Mouse (Mus musculus) forebrain, embryonic 10.5 days (tissue): ENCODE data around the gene Card11. TPM values are rescaled to one million over a fixed set of nuclear protein-coding genes. Genes with fewer than 3 reads are reported as not detected.

ENCODE experiments used
- DNase-seq: peaks from one replicate; pipeline ENCODE4 v3.0.0-alpha.2; 2017; ENCODE audit warnings: low spot score; ENCODE audit errors: extremely low spot score
- H3K27ac ChIP-seq: fragments of 300-500 bp; sonication (generic); 2 replicates; pipeline ENCODE4 v1.5.1; 2016; ENCODE audit warnings: mild to moderate bottlenecking
- H3K27me3 ChIP-seq: fragments of 300-500 bp; sonication (generic); 2 replicates; pipeline ENCODE4 v1.6.1; 2016; ENCODE audit warnings: mild to moderate bottlenecking; ENCODE audit not compliant: poor library complexity, severe bottlenecking
- H3K36me3 ChIP-seq: fragments of 300-500 bp; sonication (generic); replicated peaks from 2 replicates; pipeline ENCODE4 v1.6.1; 2016; ENCODE audit warnings: mild to moderate bottlenecking, moderate library complexity
- H3K4me1 ChIP-seq: fragments of 300-500 bp; sonication (generic); 2 replicates; pipeline ENCODE4 v1.6.1; 2016
- H3K4me3 ChIP-seq: fragments of 300-500 bp; sonication (generic); 2 replicates; pipeline ENCODE4 v1.5.1; 2016; ENCODE audit warnings: mild to moderate bottlenecking, moderate library complexity
- H3K9me3 ChIP-seq: fragments of 300-500 bp; sonication (generic); 2 replicates; pipeline ENCODE4 v1.6.1; 2016; ENCODE audit warnings: mild to moderate bottlenecking, moderate library complexity
- WGBS: fragments of 180-500 bp; shearing (Covaris S2); methylation state at CpG from one replicate; pipeline ENCODE4 v1.1.7; 2016; 5-methylcytosine and 5-hydroxymethylcytosine counted together
- polyA plus RNA-seq: library from polyadenylated mRNA; unstranded; fragments of >200 nt; fragmentation: Nextera tagmentation; extraction: Ambion mirVana; gene quantifications from 2 replicates; pipeline ENCODE4 v1.2.1, GENCODE M21; 2016

Card11 gene
- polyA plus RNA-seq, 1 experiment from 2014 or later, result not detected

- no peak overlapping the region for H3K27ac ChIP-seq
- no peaks in the 10 kb centered on the region for H3K27me3 ChIP-seq
- H3K9me3 ChIP-seq, result no peaks in the 10 kb centered on the region; the same call in 1 of the 2 replicates
- 72% methylated on average over 10 of the region's 10 CpGs for WGBS
- no peaks in the 10 kb centered on the region for H3K36me3 ChIP-seq
- no peak for DNase-seq
- no peak overlapping the region for H3K4me3 ChIP-seq
- H3K4me1 ChIP-seq, result no peaks in the 10 kb centered on the region
These were observed 120.2 kb downstream of the Card11 start for GRCm38 (mm10) chr5:140880151-140880550.

- H3K36me3 ChIP-seq, result no peaks in the 10 kb centered on the region
- 0 out of 2 replicates have a peak, but pooled peaks cover under 1% of the 10 kb centered on the region for H3K27me3 ChIP-seq
- DNase-seq, result no peak
- no peaks in the 10 kb centered on the region for H3K4me1 ChIP-seq
- H3K9me3 ChIP-seq, result no peaks in the 10 kb centered on the region; the same call in 1 of the 2 replicates
- H3K27ac ChIP-seq, result no peak overlapping the region
- WGBS, result 65% methylated on average over 6 of the region's 6 CpGs
- H3K4me3 ChIP-seq, result no peak overlapping the region
These were observed 121.7 kb downstream of the Card11 start for GRCm38 (mm10) chr5:140878644-140879043.

GRCm38 (mm10) chr5:140873736-140874307, 126.6 kb downstream of the Card11 start:
- WGBS, result 87% methylated on average over 6 of the region's 6 CpGs
- Histone ChIP-seq H3K4me1 (peaks cover 23% of the 10 kb centered on the region), H3K27me3 (peaks cover 12% of the 10 kb centered on the region; the same call in 1 of the 2 replicates)

GRCm38 (mm10) chr5:140873039-140873551, 127.3 kb downstream of the Card11 start:
- DNase-seq, result peak; percentile 23
- 25% methylated on average over 18 of the region's 18 CpGs for WGBS
- Histone ChIP-seq H3K4me3 (peak overlapping the region; percentile 19), H3K36me3 (no peaks in the 10 kb centered on the region), H3K27ac (peak overlapping the region; percentile 65), H3K9me3 (no peaks in the 10 kb centered on the region; the same call in 1 of the 2 replicates), H3K4me1 (peaks cover 23% of the 10 kb centered on the region), H3K27me3 (peaks cover 12% of the 10 kb centered on the region; the same call in 1 of the 2 replicates)

More at GRCm38 (mm10) chr5:140873736-140874307, 126.6 kb downstream of the Card11 start:
- Histone ChIP-seq H3K9me3 (no peaks in the 10 kb centered on the region; the same call in 1 of the 2 replicates), H3K27ac (no peak overlapping the region), H3K4me3 (no peak overlapping the region), H3K36me3 (no peaks in the 10 kb centered on the region)
- DNase-seq, result no peak

GRCm38 (mm10) chr5:140872532-140873038, 127.8 kb downstream of the Card11 start:
- WGBS, result 23% methylated on average over 11 of the region's 11 CpGs
- no peak for DNase-seq
- H3K36me3 ChIP-seq, result no peaks in the 10 kb centered on the region
- no peaks in the 10 kb centered on the region; the same call in 1 of the 2 replicates for H3K9me3 ChIP-seq
- peak overlapping the region; percentile 19 for H3K4me3 ChIP-seq
- H3K4me1 ChIP-seq, result peaks cover 23% of the 10 kb centered on the region
- H3K27me3 ChIP-seq, result peaks cover 12% of the 10 kb centered on the region; the same call in 1 of the 2 replicates
- H3K27ac ChIP-seq, result peak overlapping the region; percentile 65; the same call in 1 of the 2 replicates

GRCm38 (mm10) chr5:140871241-140871640, 129.1 kb downstream of the Card11 start:
- H3K4me1 ChIP-seq, result peaks cover 23% of the 10 kb centered on the region
- no peaks in the 10 kb centered on the region for H3K36me3 ChIP-seq
- peaks cover 12% of the 10 kb centered on the region; the same call in 1 of the 2 replicates for H3K27me3 ChIP-seq
- H3K4me3 ChIP-seq, result no peak overlapping the region
- no peak for DNase-seq
- 82% methylated on average over 6 of the region's 6 CpGs for WGBS
- H3K27ac ChIP-seq, result no peak overlapping the region
- H3K9me3 ChIP-seq, result no peaks in the 10 kb centered on the region; the same call in 1 of the 2 replicates

GRCm38 (mm10) chr5:140869034-140869433, 131.3 kb downstream of the Card11 start:
- Histone ChIP-seq H3K27me3 (peaks cover 12% of the 10 kb centered on the region; the same call in 1 of the 2 replicates), H3K9me3 (no peaks in the 10 kb centered on the region), H3K36me3 (no peaks in the 10 kb centered on the region), H3K27ac (no peak overlapping the region), H3K4me3 (no peak overlapping the region), H3K4me1 (peaks cover 23% of the 10 kb centered on the region)
- DNase-seq, result no peak
- 64% methylated on average over 2 of the region's 2 CpGs for WGBS

- Histone ChIP-seq H3K4me1 (peaks cover 9% of the 10 kb centered on the region), H3K4me3 (no peak overlapping the region), H3K27ac (no peak overlapping the region), H3K36me3 (no peaks in the 10 kb centered on the region), H3K27me3 (no peaks in the 10 kb centered on the region), H3K9me3 (no peaks in the 10 kb centered on the region)
- no peak for DNase-seq
- WGBS, result 87% methylated on average over 5 of the region's 5 CpGs
These were observed 140.7 kb downstream of the Card11 start for GRCm38 (mm10) chr5:140859730-140860129.

- no peak overlapping the region for H3K27ac ChIP-seq
- WGBS, result 87% methylated on average over 3 of the region's 3 CpGs
- H3K4me1 ChIP-seq, result peaks cover 16% of the 10 kb centered on the region
These were observed 142.0 kb downstream of the Card11 start for GRCm38 (mm10) chr5:140858335-140858734.

GRCm38 (mm10) chr5:140857432-140858154, 142.8 kb downstream of the Card11 start:
- Histone ChIP-seq H3K27ac (no peak overlapping the region), H3K4me3 (no peak overlapping the region), H3K4me1 (peaks cover 16% of the 10 kb centered on the region), H3K9me3 (no peaks in the 10 kb centered on the region), H3K27me3 (no peaks in the 10 kb centered on the region), H3K36me3 (no peaks in the 10 kb centered on the region)
- WGBS, result 57% methylated on average over 8 of the region's 8 CpGs
- DNase-seq, result no peak

More at GRCm38 (mm10) chr5:140858335-140858734, 142.0 kb downstream of the Card11 start:
- no peaks in the 10 kb centered on the region for H3K9me3 ChIP-seq
- H3K27me3 ChIP-seq, result no peaks in the 10 kb centered on the region
- no peak for DNase-seq
- no peak overlapping the region for H3K4me3 ChIP-seq
- no peaks in the 10 kb centered on the region for H3K36me3 ChIP-seq

- Histone ChIP-seq H3K27ac (0 out of 2 replicates have a peak overlapping the region, but pooled peaks have one; percentile 44), H3K36me3 (no peaks in the 10 kb centered on the region), H3K27me3 (no peaks in the 10 kb centered on the region), H3K4me3 (no peak overlapping the region), H3K9me3 (peaks cover 6% of the 10 kb centered on the region; the same call in 1 of the 2 replicates), H3K4me1 (peaks cover 16% of the 10 kb centered on the region)
- WGBS, result 52% methylated on average over 11 of the region's 11 CpGs
- DNase-seq, result no peak
These were observed 144.4 kb downstream of the Card11 start for GRCm38 (mm10) chr5:140855909-140856530.

- H3K27me3 ChIP-seq, result no peaks in the 10 kb centered on the region
- H3K36me3 ChIP-seq, result no peaks in the 10 kb centered on the region
- no peak overlapping the region for H3K4me3 ChIP-seq
- H3K9me3 ChIP-seq, result peaks cover 8% of the 10 kb centered on the region; the same call in 1 of the 2 replicates
- no peak for DNase-seq
- peaks cover 16% of the 10 kb centered on the region for H3K4me1 ChIP-seq
- H3K27ac ChIP-seq, result no peak overlapping the region
- 78% methylated on average over 4 of the region's 4 CpGs for WGBS
These were observed 145.7 kb downstream of the Card11 start for GRCm38 (mm10) chr5:140854700-140855099.
